Mouse (Mus musculus) limb, embryonic 12.5 days (tissue): ENCODE measurements around the gene Slc7a3. TPM values are rescaled to one million over a fixed set of nuclear protein-coding genes. Genes with fewer than 3 reads are reported as not detected.
A peak's percentile ranks its signal among the peaks of the same experiment; 100 is the strongest.
"Not testable (repeated sequence)": the region's sequence is repeated elsewhere in the genome, so short reads cannot be mapped to it uniquely, and the experiment has no call there.

Source experiments
- ATAC-seq: fragments of 200-750 bp; cut with Nextera tagmentation; 2 replicates; pipeline ENCODE4 v1.8.0; 2017; ENCODE audit warnings: low read depth, moderate TSS enrichment; ENCODE audit not compliant: insufficient number of reproducible peaks, insufficient read depth, low FRiP score, low TSS enrichment
- H3K27ac ChIP-seq: fragments of 300-500 bp; sonication (generic); 2 replicates; pipeline ENCODE4 v1.5.1; 2016; ENCODE audit warnings: mild to moderate bottlenecking, moderate library complexity
- H3K27me3 ChIP-seq: fragments of 300-500 bp; sonication (generic); 2 replicates; pipeline ENCODE4 v1.6.1; 2016; ENCODE audit warnings: mild to moderate bottlenecking, moderate library complexity
- H3K36me3 ChIP-seq: fragments of 300-500 bp; sonication (generic); 2 replicates; pipeline ENCODE4 v1.6.1; 2016; ENCODE audit warnings: mild to moderate bottlenecking, moderate library complexity
- H3K4me1 ChIP-seq: fragments of 300-500 bp; sonication (generic); replicated peaks from 2 replicates; pipeline ENCODE4 v1.6.1; 2016
- H3K4me2 ChIP-seq: fragments of 300-500 bp; sonication (generic); 2 replicates; pipeline ENCODE4 v1.6.1; 2016; ENCODE audit warnings: mild to moderate bottlenecking, moderate library complexity
- H3K4me3 ChIP-seq: fragments of 300-500 bp; sonication (generic); replicated peaks from 2 replicates; pipeline ENCODE4 v1.5.1; 2016; ENCODE audit warnings: mild to moderate bottlenecking
- H3K9ac ChIP-seq: fragments of 300-500 bp; sonication (generic); replicated peaks from 2 replicates; pipeline ENCODE4 v1.6.1; 2016; ENCODE audit warnings: mild to moderate bottlenecking, moderate library complexity
- H3K9me3 ChIP-seq: fragments of 300-500 bp; sonication (generic); 2 replicates; pipeline ENCODE4 v1.6.1; 2016; ENCODE audit warnings: mild to moderate bottlenecking, moderate library complexity
- WGBS: fragments of 180-500 bp; shearing (Covaris S2); methylation state at CpG from one replicate; pipeline ENCODE4 v1.1.7; 2016; 5-methylcytosine and 5-hydroxymethylcytosine counted together
- polyA plus RNA-seq: library from polyadenylated mRNA; unstranded; fragments of >200 nt; fragmentation: Nextera tagmentation; extraction: Ambion mirVana; gene quantifications from 2 replicates; pipeline ENCODE4 v1.2.1, GENCODE M21; 2016

Gene Slc7a3
- polyA plus RNA-seq: 0.76 and 1.2 TPM in 2 replicates

GRCm38 (mm10) chrX:101085920-101086319 is at the start of gene Slc7a3:
Gene Slc7a3 (minus strand): TSS chrX:101086020.
- H3K36me3 ChIP-seq: no peaks in the 10 kb centered on the region
- peak within 1 kb of the TSS; percentile 33 for H3K4me3 ChIP-seq
- H3K27ac ChIP-seq: no peak within 1 kb of the TSS
- ATAC-seq: no peak
- no peaks in the 10 kb centered on the region for H3K4me1 ChIP-seq
- H3K4me2 ChIP-seq: peak within 1 kb of the TSS; percentile 58
- 37% methylated on average over 11 of the region's 11 CpGs for WGBS
- H3K27me3 ChIP-seq: peaks cover 44% of the 10 kb centered on the region
- peak within 1 kb of the TSS; percentile 12; the same call in 1 of the 2 replicates for H3K9ac ChIP-seq
- no peaks in the 10 kb centered on the region for H3K9me3 ChIP-seq

- Histone ChIP-seq H3K27ac (no peak overlapping the region), H3K36me3 (no peaks in the 10 kb centered on the region), H3K9ac (no peak overlapping the region), H3K9me3 (no peaks in the 10 kb centered on the region), H3K4me3 (no peak overlapping the region), H3K4me2 (peak overlapping the region; percentile 33), H3K27me3 (peaks cover 6% of the 10 kb centered on the region; the same call in 1 of the 2 replicates), H3K4me1 (no peaks in the 10 kb centered on the region)
- no peak for ATAC-seq
- 42% methylated on average over 12 of the region's 12 CpGs for WGBS
These were observed 46.4 kb upstream of the Slc7a3 start for GRCm38 (mm10) chrX:101131992-101132791.

GRCm38 (mm10) chrX:101131001-101131400 is 45.2 kb upstream of the Slc7a3 start:
- Histone ChIP-seq H3K27ac (no peak overlapping the region), H3K9me3 (no peaks in the 10 kb centered on the region), H3K9ac (no peak overlapping the region), H3K4me1 (no peaks in the 10 kb centered on the region), H3K4me3 (no peak overlapping the region), H3K4me2 (no peak overlapping the region), H3K27me3 (peaks cover 6% of the 10 kb centered on the region; the same call in 1 of the 2 replicates), H3K36me3 (no peaks in the 10 kb centered on the region)
- no peak for ATAC-seq
- 25% methylated on average over 7 of the region's 7 CpGs for WGBS

GRCm38 (mm10) chrX:101128559-101128958 is 42.7 kb upstream of the Slc7a3 start:
- H3K9ac ChIP-seq: no peak overlapping the region
- no peaks in the 10 kb centered on the region for H3K9me3 ChIP-seq
- H3K4me1 ChIP-seq: no peaks in the 10 kb centered on the region
- no peaks in the 10 kb centered on the region for H3K36me3 ChIP-seq
- H3K4me3 ChIP-seq: no peak overlapping the region
- peaks cover 6% of the 10 kb centered on the region; the same call in 1 of the 2 replicates for H3K27me3 ChIP-seq
- H3K4me2 ChIP-seq: no peak overlapping the region
- 84% methylated on average over 2 of the region's 2 CpGs for WGBS
- H3K27ac ChIP-seq: no peak overlapping the region
- no peak for ATAC-seq

- H3K4me1 ChIP-seq: no peaks in the 10 kb centered on the region
- no peak overlapping the region for H3K27ac ChIP-seq
- H3K4me2 ChIP-seq: no peak overlapping the region
- 68% methylated on average over 2 of the region's 2 CpGs for WGBS
- H3K4me3 ChIP-seq: no peak overlapping the region
- no peaks in the 10 kb centered on the region for H3K9me3 ChIP-seq
- H3K9ac ChIP-seq: no peak overlapping the region
- H3K27me3 ChIP-seq: peaks cover 4% of the 10 kb centered on the region; the same call in 1 of the 2 replicates
- no peak for ATAC-seq
- H3K36me3 ChIP-seq: no peaks in the 10 kb centered on the region
These were observed 41.2 kb upstream of the Slc7a3 start for GRCm38 (mm10) chrX:101126977-101127376.

GRCm38 (mm10) chrX:101126474-101126955 is 40.7 kb upstream of the Slc7a3 start:
- no peak overlapping the region for H3K27ac ChIP-seq
- H3K4me3 ChIP-seq: no peak overlapping the region
- ATAC-seq: no peak
- H3K36me3 ChIP-seq: no peaks in the 10 kb centered on the region
- no peaks in the 10 kb centered on the region for H3K9me3 ChIP-seq
- H3K4me1 ChIP-seq: no peaks in the 10 kb centered on the region
- H3K4me2 ChIP-seq: no peak overlapping the region
- H3K27me3 ChIP-seq: 0 out of 2 replicates have a peak, but pooled peaks cover 3% of the 10 kb centered on the region
- H3K9ac ChIP-seq: no peak overlapping the region
- 77% methylated on average over 7 of the region's 7 CpGs for WGBS

- Histone ChIP-seq H3K27me3 (no peaks in the 10 kb centered on the region; the same call in 1 of the 2 replicates), H3K4me1 (no peaks in the 10 kb centered on the region), H3K27ac (no peak overlapping the region), H3K4me2 (no peak overlapping the region), H3K36me3 (no peaks in the 10 kb centered on the region), H3K9me3 (no peaks in the 10 kb centered on the region), H3K9ac (no peak overlapping the region), H3K4me3 (no peak overlapping the region)
- 54% methylated on average over 1 of the region's 1 CpGs for WGBS
- ATAC-seq: no peak
These were observed 34.7 kb upstream of the Slc7a3 start for GRCm38 (mm10) chrX:101120546-101120945.

GRCm38 (mm10) chrX:101085211-101085610 is 609 bp downstream of the Slc7a3 start:
- H3K36me3 ChIP-seq, H3K9me3 ChIP-seq, ATAC-seq, H3K9ac ChIP-seq, H3K4me1 ChIP-seq, H3K27ac ChIP-seq: not testable (repeated sequence)
- peak overlapping the region; percentile 33 for H3K4me3 ChIP-seq
- WGBS: 11% methylated on average over 8 of the region's 9 CpGs
- H3K27me3 ChIP-seq: peaks cover 44% of the 10 kb centered on the region
- peak overlapping the region; percentile 58 for H3K4me2 ChIP-seq

GRCm38 (mm10) chrX:101084192-101084591 is 1.6 kb downstream of the Slc7a3 start:
- Histone ChIP-seq H3K36me3 (no peaks in the 10 kb centered on the region), H3K9me3 (no peaks in the 10 kb centered on the region), H3K4me1 (no peaks in the 10 kb centered on the region), H3K4me3 (no peak overlapping the region), H3K27ac (no peak overlapping the region), H3K9ac (no peak overlapping the region), H3K27me3 (peaks cover 44% of the 10 kb centered on the region), H3K4me2 (peak overlapping the region; percentile 58; the same call in 1 of the 2 replicates)
- ATAC-seq: no peak
- 55% methylated on average over 2 of the region's 2 CpGs for whole genome bisulfite sequencing

GRCm38 (mm10) chrX:101065245-101065644 is 20.6 kb downstream of the Slc7a3 start:
- Histone ChIP-seq H3K9ac (no peak overlapping the region), H3K27me3 (peaks cover 3% of the 10 kb centered on the region; the same call in 1 of the 2 replicates), H3K36me3 (no peaks in the 10 kb centered on the region), H3K4me3 (no peak overlapping the region), H3K27ac (no peak overlapping the region), H3K9me3 (no peaks in the 10 kb centered on the region), H3K4me1 (no peaks in the 10 kb centered on the region), H3K4me2 (no peak overlapping the region)
- no peak for ATAC-seq
- WGBS: 79% methylated on average over 1 of the region's 1 CpGs

- H3K9me3 ChIP-seq: no peaks in the 10 kb centered on the region
- 72% methylated on average over 2 of the region's 2 CpGs for WGBS
- H3K4me1 ChIP-seq: no peaks in the 10 kb centered on the region
- H3K9ac ChIP-seq: no peak overlapping the region
- H3K4me3 ChIP-seq: no peak overlapping the region
- no peak overlapping the region for H3K4me2 ChIP-seq
- H3K36me3 ChIP-seq: no peaks in the 10 kb centered on the region
- ATAC-seq: no peak
- peaks cover 3% of the 10 kb centered on the region; the same call in 1 of the 2 replicates for H3K27me3 ChIP-seq
- no peak overlapping the region for H3K27ac ChIP-seq
These were observed 22.3 kb downstream of the Slc7a3 start for GRCm38 (mm10) chrX:101063503-101063902.
